Mouse (Mus musculus) v-Abl transformed pro-B cells (cell line): ENCODE results near the gene Mrpl3.

ENCODE experiments used
- in situ Hi-C, 2 experiments: fragments of 400-800 bp; cut with MboI; formaldehyde crosslinking; loops; one replicate each; pipeline ENCODE4 v1.15.1; 2025; ENCODE audit not compliant: unreplicated experiment in 2 of 2

Gene Mrpl3

GRCm38 (mm10) chr9:105053147-105053557 is at the start of gene Mrpl3:
TSS of gene Mrpl3 (plus strand) at chr9:105053239.
- in situ Hi-C loops: loop anchor here (10.0 to 25.0 kb wide), 2 partner anchors 334 to 342 kb away; partner anchors contain the start of genes Aste1 (in 2 of the 2) and Nek11 (in 2 of the 2)

DNA sequence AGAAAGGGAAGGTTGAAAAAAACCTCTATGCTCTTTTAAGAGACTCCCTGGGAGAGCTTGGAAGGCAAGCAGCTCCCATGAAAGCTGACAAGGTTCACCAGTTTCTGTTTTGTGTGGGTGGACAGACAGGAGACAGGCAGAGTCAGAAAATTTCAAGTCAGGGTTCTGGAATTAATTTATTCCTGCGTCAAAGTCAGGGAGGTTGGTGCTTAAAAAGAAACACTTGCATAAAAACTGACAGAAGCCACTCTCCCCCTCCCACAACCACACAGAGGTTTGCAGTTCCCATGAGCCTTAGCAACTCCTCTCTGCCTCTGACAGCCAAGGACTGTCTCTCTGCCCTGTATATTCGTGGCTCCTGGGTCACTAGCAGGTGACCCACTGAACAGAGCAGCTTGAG is 42.3 kb upstream of the Mrpl3 start:
- in situ Hi-C loops: no loop called here

GRCm38 (mm10) chr9:105018186-105018585 is 34.9 kb upstream of the Mrpl3 start:
- in situ Hi-C loops: no loop called here

GRCm38 (mm10) chr9:105028311-105028710 is 24.7 kb upstream of the Mrpl3 start:
- in situ Hi-C loops: no loop called here

- in situ Hi-C loops: no loop called here
Observed at GRCm38 (mm10) chr9:105032572-105032971, 20.5 kb upstream of the Mrpl3 start.

GRCm38 (mm10) chr9:105033641-105034040 is 19.4 kb upstream of the Mrpl3 start:
- in situ Hi-C loops: no loop called here

- in situ Hi-C loops: no loop called here
Observed at GRCm38 (mm10) chr9:105037847-105038246, 15.2 kb upstream of the Mrpl3 start.

DNA sequence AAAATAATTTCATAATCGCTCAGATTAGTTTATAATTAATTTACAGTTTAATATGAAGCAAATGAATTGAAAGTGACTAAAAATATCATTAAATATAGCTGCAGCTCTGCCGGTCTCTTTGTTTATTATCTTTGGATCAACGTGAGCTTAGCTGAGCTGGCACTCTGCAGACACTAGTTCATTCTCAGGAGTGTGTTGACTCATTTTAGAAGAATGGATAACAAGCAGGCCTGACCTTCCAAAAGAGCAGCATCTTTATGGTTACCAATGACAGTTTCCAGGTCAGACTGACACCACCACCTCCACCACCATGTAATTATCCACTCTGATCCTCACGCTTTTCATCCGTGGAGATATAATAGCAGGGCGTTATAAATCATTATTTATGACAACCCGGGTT is 7.0 kb upstream of the Mrpl3 start:
- in situ Hi-C loops: no loop called here

DNA sequence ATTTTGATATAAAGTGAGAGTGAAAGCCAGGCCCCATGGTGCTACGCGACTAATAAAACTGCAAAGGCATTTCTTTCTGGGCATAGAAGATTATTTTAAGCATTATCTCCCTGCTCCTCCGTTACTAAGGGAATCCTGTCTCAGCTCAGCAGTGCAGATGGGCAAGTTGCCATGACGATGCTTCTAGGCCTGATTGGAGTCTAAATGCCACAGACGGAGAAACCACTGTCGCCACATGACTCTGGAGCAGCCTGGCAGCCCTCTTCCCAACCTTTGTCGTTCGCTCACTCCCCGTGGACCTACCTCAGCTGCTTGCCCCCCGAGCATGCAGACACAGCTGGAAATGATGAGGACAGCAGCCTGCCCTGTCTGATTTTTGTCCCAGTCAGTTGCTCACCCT is 4.7 kb upstream of the Mrpl3 start:
- in situ Hi-C loops: no loop called here

GRCm38 (mm10) chr9:105049636-105050035 is 3.4 kb upstream of the Mrpl3 start:
- in situ Hi-C loops: loop anchor here (10.0 to 25.0 kb wide), 2 partner anchors 338 to 345 kb away; partner anchors contain the start of genes Aste1 (in 2 of the 2) and Nek11 (in 2 of the 2)

- in situ Hi-C loops: loop anchor here (10.0 to 25.0 kb wide), 2 partner anchors 337 to 345 kb away; partner anchors contain the start of genes Aste1 (in 2 of the 2) and Nek11 (in 2 of the 2)
Observed at GRCm38 (mm10) chr9:105050257-105050656, 2.8 kb upstream of the Mrpl3 start.

GRCm38 (mm10) chr9:105053812-105054211 is 773 bp downstream of the Mrpl3 start:
- in situ Hi-C loops: loop anchor here (10.0 to 25.0 kb wide), 2 partner anchors 333 to 341 kb away; partner anchors contain the start of genes Aste1 (in 2 of the 2) and Nek11 (in 2 of the 2)

- in situ Hi-C loops: loop anchor here in 1 of 2 experiments (25.0 kb wide), 1 partner anchor 318 kb away; the partner anchor contains the start of genes Aste1 and Nek11
Observed at GRCm38 (mm10) chr9:105069106-105069505, 16.1 kb downstream of the Mrpl3 start.

DNA sequence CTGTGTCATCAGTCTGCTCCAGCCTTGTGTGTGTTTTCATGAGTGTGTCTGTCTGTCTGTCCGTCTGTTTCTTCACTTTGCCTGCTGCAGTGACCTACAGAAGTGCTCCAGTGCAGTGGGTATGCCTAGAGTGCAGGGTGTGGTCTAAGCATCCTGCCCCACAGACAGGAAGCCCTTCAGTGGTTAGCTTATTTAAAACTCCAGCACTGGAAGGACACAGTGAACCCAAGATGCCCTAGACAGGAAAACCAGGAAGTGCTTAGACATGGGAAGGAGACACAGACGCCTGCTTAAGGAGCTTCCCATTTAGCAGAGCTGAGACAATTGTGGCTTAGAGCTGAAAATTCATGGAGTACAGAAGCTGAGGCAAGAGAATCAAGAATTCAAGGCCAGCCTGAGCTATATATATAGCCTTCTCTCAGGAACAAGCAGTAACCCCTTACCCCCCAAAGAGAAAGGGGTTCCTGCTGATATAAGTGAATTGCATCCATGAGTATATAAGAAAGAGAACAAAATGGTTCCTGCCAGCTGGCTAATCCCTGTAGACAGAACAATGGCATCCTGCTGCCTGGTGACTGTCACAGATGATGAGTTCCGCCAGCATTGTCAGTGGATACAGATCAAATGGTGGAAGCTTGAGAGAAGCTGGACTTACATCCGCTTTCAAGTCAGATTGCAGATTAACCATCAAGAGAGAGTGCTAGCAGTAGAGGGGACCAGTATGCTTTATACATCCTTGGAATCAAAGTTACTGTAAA is 20.1 kb downstream of the Mrpl3 start:
- in situ Hi-C loops: loop anchor here in 1 of 2 experiments (25.0 kb wide), 1 partner anchor 314 kb away; the partner anchor contains the start of genes Aste1 and Nek11

- in situ Hi-C loops: loop anchor here in 1 of 2 experiments (25.0 kb wide), 1 partner anchor 312 kb away; the partner anchor contains the start of genes Aste1 and Nek11
Observed at GRCm38 (mm10) chr9:105074851-105075250, 21.8 kb downstream of the Mrpl3 start.

GRCm38 (mm10) chr9:105076756-105077424 is 23.9 kb downstream of the Mrpl3 start:
- in situ Hi-C loops: no loop called here

DNA sequence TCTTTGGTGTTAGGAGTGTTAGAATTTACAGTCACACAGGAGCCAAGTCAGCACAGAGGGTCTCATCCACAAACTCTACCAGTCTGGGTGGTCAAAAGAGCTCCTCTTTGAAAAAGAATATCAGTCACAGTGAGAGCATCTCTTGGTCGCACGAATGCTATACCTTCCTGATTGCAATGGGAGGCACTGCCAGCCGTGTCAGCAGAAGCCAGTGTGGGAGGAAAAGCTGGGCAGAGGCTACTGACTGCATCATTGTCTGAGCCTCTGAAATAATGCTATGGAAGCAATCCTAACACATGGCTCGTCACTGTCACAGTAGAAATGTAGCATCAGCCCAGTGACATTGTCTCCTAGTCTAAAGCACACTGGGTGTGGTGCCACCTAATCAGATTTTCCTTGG is 25.4 kb downstream of the Mrpl3 start:
- in situ Hi-C loops: no loop called here

DNA sequence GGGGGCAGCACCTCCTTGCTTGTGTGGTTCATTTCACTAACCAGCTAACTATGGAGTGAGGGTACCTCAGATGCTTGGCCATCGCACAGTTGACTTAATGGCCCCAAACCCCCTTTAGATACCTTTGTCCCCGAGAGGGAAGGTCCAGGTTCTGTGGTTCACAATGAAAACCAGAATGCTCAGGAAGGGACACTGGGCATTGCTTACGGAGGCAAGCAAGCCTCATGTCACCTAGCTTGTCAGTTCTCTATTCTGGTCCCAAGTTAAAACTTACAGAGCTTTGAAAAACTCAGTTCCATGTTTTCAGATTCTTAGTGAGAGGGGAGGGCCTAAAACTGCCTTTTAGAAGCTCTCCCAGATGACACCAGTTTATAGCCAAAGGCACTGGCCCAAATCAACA is 27.2 kb downstream of the Mrpl3 start:
- in situ Hi-C loops: no loop called here

GRCm38 (mm10) chr9:105100807-105101570 is 48.0 kb downstream of the Mrpl3 start:
- in situ Hi-C loops: no loop called here

GRCm38 (mm10) chr9:105101911-105102310 is 48.9 kb downstream of the Mrpl3 start:
- in situ Hi-C loops: no loop called here
